Mouse (Mus musculus) liver, adult 2 months (tissue): ENCODE measurements at regions not wholly inside any gene's neighbourhood (a gene's known extent, or its start where the extent isn't known, plus 50 kb on each side); places are given as distances from the start of the nearest gene placed in this dataset.

Experiments used
- CTCF ChIP-seq: fragments of 200-500 bp; IDR thresholded peaks from 2 replicates; pipeline ENCODE4 v1.5.1; 2011; ENCODE audit warnings: low read depth, low read length, control low read depth
- POLR2A ChIP-seq: fragments of 200-500 bp; IDR thresholded peaks from 2 replicates; pipeline ENCODE4 v1.6.1; 2011; ENCODE audit warnings: low read length, control low read depth; ENCODE audit not compliant: insufficient read depth; ENCODE audit errors: extremely low read depth

- no peak for TF ChIP-seq POLR2A
- no peak for TF ChIP-seq CTCF
Observed at GRCm38 (mm10) chr13:38875923-38876322, 84.8 kb downstream of the Slc35b3 start.
